Mouse (Mus musculus) thymus, postnatal 0 days (tissue): ENCODE data around the gene Zbtb44. TPM values are rescaled to one million over a fixed set of nuclear protein-coding genes. Genes with fewer than 3 reads are reported as not detected.

ENCODE experiments used
- DNase-seq: peaks from one replicate; pipeline ENCODE4 v3.0.0-alpha.2; 2015; ENCODE audit warnings: low spot score
- polyA plus RNA-seq: library from polyadenylated mRNA; unstranded; fragments of >200 nt; fragmentation: Nextera tagmentation; extraction: Ambion mirVana; gene quantifications from 2 replicates; pipeline ENCODE4 v1.2.1, GENCODE M21; 2015

The Zbtb44 gene
- polyA plus RNA-seq, 1 experiment from 2014 or later: 10.8 TPM

GRCm38 (mm10) chr9:31058723-31059122 lies 28.3 kb downstream of the Zbtb44 start:
- no peak for DNase-seq

GRCm38 (mm10) chr9:31070706-31071105 lies 40.3 kb downstream of the Zbtb44 start:
- no peak for DNase-seq

GRCm38 (mm10) chr9:31072256-31072655 lies 41.8 kb downstream of the Zbtb44 start:
- DNase-seq: no peak

GRCm38 (mm10) chr9:31073797-31074196 lies 43.4 kb downstream of the Zbtb44 start:
- no peak for DNase-seq

GRCm38 (mm10) chr9:31074836-31075235 lies 44.4 kb downstream of the Zbtb44 start:
- no peak for DNase-seq

DNA sequence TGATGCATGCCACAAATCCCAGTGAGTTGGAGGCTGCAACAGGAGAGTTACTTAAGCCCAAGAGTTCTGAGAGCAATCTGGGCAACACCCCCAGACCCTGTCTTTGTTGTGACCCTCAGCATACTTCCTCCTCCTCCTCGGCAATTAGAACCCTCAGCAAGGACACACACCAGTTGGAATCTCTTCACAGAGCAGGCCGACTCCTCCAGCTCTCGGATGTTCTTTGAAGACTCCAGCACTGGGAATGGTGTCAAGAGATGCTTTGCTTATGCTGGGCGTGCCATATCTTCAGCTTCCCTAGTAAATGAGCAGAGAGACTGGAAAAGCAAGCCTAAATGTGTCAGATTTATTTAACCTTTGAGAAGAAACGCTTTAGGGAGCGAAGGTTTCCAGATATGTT lies 50.3 kb downstream of the Zbtb44 start:
- DNase-seq: no peak

GRCm38 (mm10) chr9:31082054-31082666 lies 51.7 kb downstream of the Zbtb44 start:
- peak; percentile 74 for DNase-seq

- DNase-seq: no peak
Observed at GRCm38 (mm10) chr9:31082771-31083170, 52.3 kb downstream of the Zbtb44 start.

GRCm38 (mm10) chr9:31085556-31085955 lies 55.1 kb downstream of the Zbtb44 start:
- no peak for DNase-seq

DNA sequence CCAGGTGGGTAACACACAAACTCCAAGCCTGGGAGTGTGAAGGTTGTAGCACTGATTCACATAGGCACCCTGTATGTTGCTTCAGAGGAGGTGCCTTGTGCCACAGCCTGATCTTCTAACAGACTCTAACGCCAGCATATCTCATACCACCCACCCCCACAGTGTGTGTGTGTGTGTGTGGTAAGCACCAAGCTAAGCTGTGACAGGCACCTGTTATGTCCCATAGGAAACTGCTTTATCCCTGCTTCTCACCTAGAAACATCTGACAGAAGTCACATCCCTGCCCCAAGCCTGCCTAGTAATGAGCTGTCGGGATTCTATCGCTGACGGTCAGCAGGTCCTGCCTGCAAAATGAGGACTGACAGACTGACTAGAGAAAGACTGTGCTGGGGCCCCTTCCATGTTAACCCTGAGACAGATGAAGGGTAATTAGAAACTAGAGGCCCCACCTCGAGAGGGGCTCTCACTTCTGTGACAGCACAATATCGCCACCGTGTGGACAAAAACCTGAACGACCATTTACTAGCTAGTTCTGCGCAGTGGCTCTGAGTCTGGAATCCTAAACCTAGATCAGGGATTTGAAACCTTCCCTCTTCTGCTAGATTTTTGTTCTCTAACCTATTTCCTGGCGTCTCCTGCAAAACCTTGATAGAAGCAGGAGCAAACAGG lies 55.8 kb downstream of the Zbtb44 start:
- DNase-seq: peak; percentile 68

DNA sequence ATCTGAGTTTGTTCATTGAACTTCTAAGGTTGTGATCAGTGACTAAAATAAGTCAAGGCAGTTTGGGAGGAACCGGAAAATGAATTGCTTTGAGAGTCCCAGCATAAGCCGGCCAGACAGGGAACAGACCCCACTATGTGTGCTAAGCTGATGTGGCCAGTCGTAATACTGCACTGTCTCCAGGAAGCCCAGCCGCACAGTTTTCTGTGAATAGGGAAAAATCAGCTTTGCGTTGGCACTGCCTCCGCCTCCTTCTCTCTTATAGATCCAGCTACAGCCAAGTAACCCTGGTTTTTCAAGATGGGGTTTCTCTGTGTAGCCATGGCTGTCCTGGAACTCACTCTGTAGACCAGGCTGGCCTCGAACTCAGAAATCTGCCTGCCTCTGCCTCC lies 56.3 kb downstream of the Zbtb44 start:
- no peak for DNase-seq

DNA sequence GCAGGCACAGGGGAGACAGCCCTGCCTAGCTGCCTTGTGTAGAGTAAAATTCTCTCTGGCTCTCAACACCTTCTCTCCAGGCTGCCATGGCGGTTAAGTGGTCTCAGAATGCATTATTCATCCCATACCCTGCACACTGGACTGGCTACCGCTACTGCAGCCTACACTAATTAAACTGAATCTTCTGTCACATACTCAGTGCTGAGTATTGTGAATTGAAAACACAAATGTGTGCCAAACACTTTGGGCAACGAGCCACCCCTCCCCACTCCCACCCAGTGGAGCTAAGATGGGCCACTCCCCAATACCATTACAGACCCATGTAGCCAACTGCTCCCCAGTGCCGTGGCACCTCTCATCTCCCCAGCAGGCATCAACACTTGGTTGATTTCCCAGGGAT lies 57.0 kb downstream of the Zbtb44 start:
- no peak for DNase-seq

DNA sequence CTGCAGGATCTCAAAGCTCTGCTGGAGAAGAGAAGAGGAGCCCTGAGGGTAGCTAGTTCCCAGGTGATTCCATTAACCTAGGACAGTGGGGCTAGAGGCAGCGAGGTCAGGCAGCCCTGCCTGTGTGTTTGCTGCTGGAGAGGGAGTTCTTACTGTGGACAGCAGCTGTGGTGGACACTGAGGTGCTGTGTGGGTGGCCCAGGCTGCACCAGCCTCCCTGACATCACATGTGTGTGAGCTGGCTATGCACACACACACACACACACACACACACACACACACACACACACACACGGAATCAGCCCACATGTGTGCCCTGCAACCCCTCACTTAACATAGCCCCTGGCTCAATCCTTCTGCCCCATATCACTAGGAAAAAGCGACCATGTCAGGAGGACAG lies 57.7 kb downstream of the Zbtb44 start:
- DNase-seq: no peak

- no peak for DNase-seq
Observed at GRCm38 (mm10) chr9:31088883-31089282, 58.4 kb downstream of the Zbtb44 start.

DNA sequence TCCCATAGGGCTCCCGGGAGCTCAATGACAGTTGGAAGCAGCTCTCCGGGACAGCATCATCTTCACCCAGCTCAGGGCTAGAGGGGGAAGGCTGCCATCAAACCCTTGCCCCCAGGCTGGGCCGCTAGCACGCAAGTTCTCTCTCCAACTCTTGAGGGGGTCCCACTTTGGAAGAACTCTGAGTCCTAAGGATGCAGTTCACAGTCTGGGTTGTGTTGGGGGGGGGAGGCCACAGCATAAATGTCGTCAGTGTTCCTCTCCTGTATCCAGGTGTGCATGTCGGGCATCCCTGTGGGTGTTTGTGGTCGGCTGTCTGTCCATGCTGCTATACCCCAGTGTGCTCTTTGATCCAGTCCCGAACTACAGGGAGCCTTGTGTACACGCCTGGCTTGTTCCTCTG lies 59.1 kb downstream of the Zbtb44 start:
- DNase-seq: no peak

DNA sequence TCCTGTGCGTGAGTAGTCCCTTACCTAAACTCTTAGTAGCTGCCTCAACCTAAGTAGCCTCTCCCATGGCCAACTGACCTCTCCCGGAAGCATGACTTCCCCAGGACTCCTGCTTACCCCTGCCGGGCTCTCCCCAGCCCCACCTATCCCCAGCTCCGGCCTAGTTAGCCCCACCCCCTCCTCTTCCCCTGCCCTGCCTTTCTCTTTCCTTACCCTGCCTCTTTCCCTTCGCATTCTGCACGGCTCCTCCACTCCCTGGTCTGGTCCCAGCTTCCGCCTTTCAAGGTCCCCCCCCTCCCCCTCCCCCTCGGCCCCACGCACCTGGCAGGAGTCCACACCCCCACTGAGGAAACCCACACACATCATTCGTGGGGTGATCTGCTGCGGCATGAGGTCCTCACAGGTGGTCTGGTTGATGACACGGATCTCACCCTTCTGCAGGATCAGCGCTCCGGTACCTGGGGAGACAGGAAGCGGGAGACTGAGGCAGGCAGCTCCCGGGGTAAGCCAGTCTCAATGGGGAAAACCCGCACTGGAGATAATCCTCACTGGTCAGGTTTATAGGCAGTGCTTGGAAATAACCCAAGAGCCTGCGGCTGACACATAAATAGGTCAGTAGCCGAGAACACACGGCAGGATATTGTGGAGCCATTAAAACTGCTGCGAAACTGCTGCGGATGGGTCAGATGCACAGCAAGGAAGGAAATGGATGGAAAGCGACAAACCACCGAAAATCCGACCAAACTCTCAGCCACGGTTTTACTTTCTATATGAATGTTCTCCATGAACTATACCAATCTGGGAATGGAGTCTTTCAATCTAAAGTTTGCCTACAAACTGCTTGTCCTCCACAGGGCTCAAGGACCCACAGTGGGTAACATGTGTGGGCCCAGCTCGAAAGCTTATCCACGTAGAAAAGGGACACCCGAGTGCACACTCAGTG lies 59.9 kb downstream of the Zbtb44 start:
- no peak for DNase-seq

- DNase-seq: no peak
Observed at GRCm38 (mm10) chr9:31091162-31091581, 60.7 kb downstream of the Zbtb44 start.

- no peak for DNase-seq
Observed at GRCm38 (mm10) chr9:31092111-31092832, 61.8 kb downstream of the Zbtb44 start.

GRCm38 (mm10) chr9:31092833-31093195 lies 62.4 kb downstream of the Zbtb44 start:
- no peak for DNase-seq

GRCm38 (mm10) chr9:31097088-31098082 lies 66.9 kb downstream of the Zbtb44 start:
- no peak for DNase-seq
